Mouse (Mus musculus) C2C12 (cell line): Measurements from ENCODE around the gene Cyp2d12. TPM values are rescaled to one million over a fixed set of nuclear protein-coding genes. Genes with fewer than 3 reads are reported as not detected.
"Not testable (repeated sequence)": the region's sequence is repeated elsewhere in the genome, so short reads cannot be mapped to it uniquely, and the experiment has no call there.

Source experiments
- H3K27me3 ChIP-seq: one replicate; pipeline ENCODE4 v1.6.1; 2011; ENCODE audit not compliant: control insufficient read depth, insufficient read depth, insufficient read length
- H3K36me3 ChIP-seq: one replicate; pipeline ENCODE4 v1.6.1; 2011; ENCODE audit not compliant: control insufficient read depth, insufficient read depth
- H3K4me3 ChIP-seq: one replicate; pipeline ENCODE4 v1.5.1; 2011; ENCODE audit warnings: mild to moderate bottlenecking, control low read depth; ENCODE audit not compliant: poor library complexity, insufficient read depth, severe bottlenecking
- H3K79me2 ChIP-seq: one replicate; pipeline ENCODE4 v1.6.1; 2011; ENCODE audit not compliant: control insufficient read depth, insufficient read depth
- H3K79me3 ChIP-seq: one replicate; pipeline ENCODE4 v1.6.1; 2011; ENCODE audit warnings: low read depth, control low read depth
- H3ac ChIP-seq: one replicate; pipeline ENCODE3; 2011; ENCODE audit warnings: low read depth; ENCODE audit not compliant: control insufficient read depth, insufficient read length
- CEBPB ChIP-seq: IDR thresholded peaks from one replicate; pipeline ENCODE4 v1.6.1; 2011; ENCODE audit warnings: low read depth, mild to moderate bottlenecking, control low read depth, moderate library complexity
- CTCF ChIP-seq: IDR thresholded peaks from one replicate; pipeline ENCODE4 v1.5.1; 2011; ENCODE audit not compliant: control insufficient read depth, insufficient read depth, insufficient read length
- FOSL1 ChIP-seq: IDR thresholded peaks from one replicate; pipeline ENCODE4 v1.8.0; 2011; ENCODE audit warnings: mild to moderate bottlenecking, low read length; ENCODE audit not compliant: poor library complexity, insufficient read depth, severe bottlenecking
- MAX ChIP-seq: IDR thresholded peaks from one replicate; pipeline ENCODE4 v1.6.1; 2011; ENCODE audit warnings: mild to moderate bottlenecking, control low read depth
- MYOD1 ChIP-seq: IDR thresholded peaks from one replicate; pipeline ENCODE4 v1.6.1; 2011; ENCODE audit warnings: low read depth; ENCODE audit not compliant: control insufficient read depth, insufficient read length
- MYOG ChIP-seq: IDR thresholded peaks from one replicate; pipeline ENCODE4 v1.6.1; 2011; ENCODE audit not compliant: control insufficient read depth, insufficient read length; ENCODE audit errors: extremely low read depth
- USF1 ChIP-seq: IDR thresholded peaks from one replicate; pipeline ENCODE4 v1.6.1; 2011; ENCODE audit warnings: low read depth, mild to moderate bottlenecking, control low read depth, moderate library complexity
- long read RNA-seq, 2 experiments: library from polyadenylated mRNA; unstranded; transcript quantifications; one replicate each; pipeline ENCODE4 v2.0.0; 2019 to 2020
- polyA plus RNA-seq: library from polyadenylated mRNA; unstranded; fragments of >200 nt; fragmentation: generic; extraction: Trizol; gene quantifications from one replicate; pipeline ENCODE4 v1.2.1, GENCODE M21; 2012; ENCODE audit warnings: missing spikeins

The Cyp2d12 gene
- not detected for polyA plus RNA-seq
- long read RNA-seq, experiment 1: 0 reads
- long read RNA-seq, experiment 2: 0 reads

- no peak for TF ChIP-seq FOSL1
- TF ChIP-seq MYOD1: no peak
- TF ChIP-seq MYOG: no peak
- no peak for TF ChIP-seq MAX
- no peak for TF ChIP-seq USF1
- TF ChIP-seq CTCF: no peak
- TF ChIP-seq CEBPB: no peak
- Histone ChIP-seq H3K79me3 (no peaks in the 10 kb centered on the region), H3K79me2 (no peaks in the 10 kb centered on the region), H3ac (no peak within 1 kb of the TSS), H3K27me3 (no peaks in the 10 kb centered on the region), H3K4me3 (no peak within 1 kb of the TSS), H3K36me3 (no peaks in the 10 kb centered on the region)
Measured at GRCm38 (mm10) chr15:82554531-82555230, at the start of gene Cyp2d12. TSS of gene Cyp2d12 (plus strand) at chr15:82555072.

- no peak for TF ChIP-seq MYOG
- Histone ChIP-seq H3K36me3 (no peaks in the 10 kb centered on the region), H3ac (no peak overlapping the region), H3K79me3 (no peaks in the 10 kb centered on the region), H3K79me2 (no peaks in the 10 kb centered on the region), H3K4me3 (no peak overlapping the region), H3K27me3 (no peaks in the 10 kb centered on the region)
Measured at GRCm38 (mm10) chr15:82506971-82507370, 47.9 kb upstream of the Cyp2d12 start.

- H3K79me2 ChIP-seq, H3K79me3 ChIP-seq, H3ac ChIP-seq, H3K27me3 ChIP-seq, H3K4me3 ChIP-seq, H3K36me3 ChIP-seq: not testable (repeated sequence)
Measured at GRCm38 (mm10) chr15:82507740-82508139, 47.1 kb upstream of the Cyp2d12 start.

GRCm38 (mm10) chr15:82509495-82509894, 45.4 kb upstream of the Cyp2d12 start:
- H3K27me3 ChIP-seq, H3K79me2 ChIP-seq, H3K4me3 ChIP-seq, H3K36me3 ChIP-seq, H3K79me3 ChIP-seq, H3ac ChIP-seq: not testable (repeated sequence)

- not testable (repeated sequence) for H3K79me2 ChIP-seq, H3K27me3 ChIP-seq, H3K36me3 ChIP-seq, H3K4me3 ChIP-seq, H3K79me3 ChIP-seq, H3ac ChIP-seq
Measured at GRCm38 (mm10) chr15:82510500-82510899, 44.4 kb upstream of the Cyp2d12 start.

- H3K27me3 ChIP-seq, H3K4me3 ChIP-seq, H3K79me3 ChIP-seq, H3K36me3 ChIP-seq, H3K79me2 ChIP-seq, H3ac ChIP-seq: not testable (repeated sequence)
Measured at GRCm38 (mm10) chr15:82512111-82512510, 42.8 kb upstream of the Cyp2d12 start.

GRCm38 (mm10) chr15:82516174-82516573, 38.7 kb upstream of the Cyp2d12 start:
- not testable (repeated sequence) for H3K27me3 ChIP-seq, H3K79me3 ChIP-seq, H3ac ChIP-seq, H3K79me2 ChIP-seq, H3K4me3 ChIP-seq, H3K36me3 ChIP-seq

- H3K27me3 ChIP-seq, H3K79me2 ChIP-seq, H3ac ChIP-seq, H3K4me3 ChIP-seq, H3K36me3 ChIP-seq, H3K79me3 ChIP-seq: not testable (repeated sequence)
Measured at GRCm38 (mm10) chr15:82527371-82527770, 27.5 kb upstream of the Cyp2d12 start.

GRCm38 (mm10) chr15:82532721-82533120, 22.2 kb upstream of the Cyp2d12 start:
- H3K27me3 ChIP-seq, H3ac ChIP-seq: not testable (repeated sequence)

GRCm38 (mm10) chr15:82542976-82543375, 11.9 kb upstream of the Cyp2d12 start:
- not testable (repeated sequence) for H3K36me3 ChIP-seq, H3K27me3 ChIP-seq, H3K4me3 ChIP-seq, H3ac ChIP-seq, H3K79me3 ChIP-seq, H3K79me2 ChIP-seq

More at GRCm38 (mm10) chr15:82532721-82533120, 22.2 kb upstream of the Cyp2d12 start:
- H3K79me2 ChIP-seq, H3K79me3 ChIP-seq, H3K36me3 ChIP-seq, H3K4me3 ChIP-seq: not testable (repeated sequence)

GRCm38 (mm10) chr15:82544561-82544960, 10.3 kb upstream of the Cyp2d12 start:
- H3ac ChIP-seq, H3K4me3 ChIP-seq, H3K79me2 ChIP-seq, H3K36me3 ChIP-seq, H3K79me3 ChIP-seq, H3K27me3 ChIP-seq: not testable (repeated sequence)
